Mouse (Mus musculus): Measurements from ENCODE around the gene Rps15. TPM values are rescaled to one million over a fixed set of nuclear protein-coding genes. Genes with fewer than 3 reads are reported as not detected.

Rps15 gene
- total and polyA plus RNA-seq, 2 experiments from 2014 or later = 499 to 1,030 TPM

DNA sequence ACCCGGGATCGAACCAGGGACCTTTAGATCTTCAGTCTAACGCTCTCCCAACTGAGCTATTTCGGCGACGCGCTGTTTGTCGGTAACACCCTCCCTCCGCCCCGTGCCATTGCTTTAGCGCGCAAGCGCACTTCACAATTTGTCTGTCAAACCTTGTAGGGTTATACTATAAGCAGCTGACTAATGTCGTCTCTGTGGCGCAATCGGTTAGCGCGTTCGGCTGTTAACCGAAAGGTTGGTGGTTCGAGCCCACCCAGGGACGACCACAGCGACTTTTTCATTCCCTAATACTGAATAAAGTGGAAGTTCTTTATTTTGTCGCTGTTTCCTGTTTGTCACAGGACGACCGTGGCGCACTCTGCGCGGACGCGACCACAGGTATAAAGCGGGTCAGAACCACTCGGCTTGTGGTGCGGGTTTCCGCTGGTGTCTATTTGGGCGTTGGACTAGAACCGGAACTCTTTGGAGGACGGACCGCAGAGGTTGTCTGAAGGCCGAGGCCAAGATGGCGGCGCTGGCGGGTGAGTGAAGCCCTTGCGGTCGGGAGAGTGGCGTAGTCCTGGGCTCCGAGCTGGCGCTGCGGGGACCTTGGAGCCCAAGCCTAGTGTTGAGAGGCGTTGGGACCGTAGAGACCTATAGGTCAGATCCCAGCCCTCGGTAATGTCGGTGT is 43.1 kb upstream of the Rps15 start, which contains the start of gene Ndufs7:
Gene Ndufs7, plus strand, starts transcription at position 151 of the 670 bp plus-strand sequence.
- H3K4me3 ChIP-seq (ENCODE audit: low read depth, low read length) = peak within 1 kb of the TSS; percentile 72
- no peaks in the 10 kb centered on the region for H3K9me3 ChIP-seq (replicated peaks; ENCODE audit: control insufficient read depth, low read length)
- peak within 1 kb of the TSS; percentile 92 for H3K27ac ChIP-seq (ENCODE audit: low read depth)
- DNase-seq (ENCODE audit: low spot score) (peak; percentile 92), ATAC-seq (ENCODE audit: insufficient read depth, low read depth) (peak; percentile 90)
- H3K27me3 ChIP-seq (ENCODE audit: control insufficient read depth, insufficient read depth, low read length) = no peaks in the 10 kb centered on the region
- H3K36me3 ChIP-seq (replicated peaks; ENCODE audit: control insufficient read depth, insufficient read depth, low read length) = peaks cover 20% of the 10 kb centered on the region
- H3K4me1 ChIP-seq (ENCODE audit: control insufficient read depth, insufficient read depth) = peaks cover 7% of the 10 kb centered on the region; the same call in 1 of the 2 replicates
- under 1% methylated on average over 53 of the region's 53 CpGs for WGBS
- H3K9ac ChIP-seq (replicated peaks; ENCODE audit: low read depth, low read length) = peak within 1 kb of the TSS; percentile 90
- H3K4me2 ChIP-seq (ENCODE audit: low read depth, low read length) = peak within 1 kb of the TSS; percentile 79
- TF ChIP-seq EP300 (IDR thresholded peaks at IDR 0.05; ENCODE audit: low read depth) (peak; percentile 92; the same call in 1 of the 2 replicates), CTCF (IDR thresholded peaks at IDR 0.05; ENCODE audit: low read depth) (no peak; the same call in 1 of the 2 replicates)

DNA sequence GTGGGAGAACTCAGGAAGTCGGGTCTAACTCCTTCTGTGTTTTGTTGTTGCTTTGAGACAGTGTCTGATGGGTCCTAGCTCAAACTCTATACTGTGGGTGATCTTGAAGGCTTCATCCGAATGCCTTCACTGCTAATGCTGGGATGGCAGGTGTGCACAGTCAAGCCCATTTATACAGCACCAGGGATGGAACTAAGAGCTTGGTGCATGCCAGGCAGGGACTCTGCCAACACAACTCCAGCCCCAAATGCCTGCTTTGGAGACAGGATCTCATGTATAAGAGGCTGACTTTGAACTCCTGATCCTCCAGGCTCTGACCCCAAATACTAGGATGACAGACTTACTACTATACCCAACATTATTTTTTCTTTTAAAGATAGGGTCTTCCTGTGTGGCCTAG is 42.2 kb upstream of the Rps15 start:
- WGBS = 24% methylated on average over 2 of the region's 2 CpGs
- peaks cover 7% of the 10 kb centered on the region; the same call in 1 of the 2 replicates for H3K4me1 ChIP-seq (ENCODE audit: control insufficient read depth, insufficient read depth)
- peaks cover 24% of the 10 kb centered on the region for H3K36me3 ChIP-seq (replicated peaks; ENCODE audit: control insufficient read depth, insufficient read depth, low read length)
- H3K27me3 ChIP-seq (ENCODE audit: control insufficient read depth, insufficient read depth, low read length) = no peaks in the 10 kb centered on the region
- H3K4me2 ChIP-seq (ENCODE audit: low read depth, low read length) = peak overlapping the region; percentile 79
- peak overlapping the region; percentile 92 for H3K27ac ChIP-seq (ENCODE audit: low read depth)
- DNase-seq (ENCODE audit: low spot score) (no peak), ATAC-seq (ENCODE audit: insufficient read depth, low read depth) (no peak)
- peak overlapping the region; percentile 90 for H3K9ac ChIP-seq (replicated peaks; ENCODE audit: low read depth, low read length)
- H3K9me3 ChIP-seq (replicated peaks; ENCODE audit: control insufficient read depth, low read length) = no peaks in the 10 kb centered on the region
- H3K4me3 ChIP-seq (ENCODE audit: low read depth, low read length) = peak overlapping the region; percentile 72
- no peak for TF ChIP-seq EP300 (IDR thresholded peaks at IDR 0.05; ENCODE audit: low read depth)
- no peak for TF ChIP-seq CTCF (IDR thresholded peaks at IDR 0.05; ENCODE audit: low read depth)

DNA sequence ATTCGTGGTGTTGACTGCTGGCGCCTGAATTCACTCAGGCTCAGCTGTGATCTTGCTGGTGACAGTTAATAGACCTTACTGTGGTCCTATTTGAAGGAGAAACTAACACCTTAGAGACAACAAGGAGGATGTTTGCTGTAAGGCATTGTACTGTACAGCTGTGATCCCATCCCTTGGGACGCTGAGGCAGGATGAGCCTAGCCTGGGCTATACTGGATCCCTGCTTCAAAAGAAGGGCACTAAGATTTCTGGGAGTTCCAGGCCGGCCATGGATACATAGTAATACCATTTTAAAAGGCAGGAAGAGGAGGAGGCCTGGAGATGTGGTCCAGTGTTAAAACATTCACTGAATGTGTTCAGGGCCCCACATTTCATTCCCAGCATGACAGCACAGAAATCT is 41.7 kb upstream of the Rps15 start:
- DNase-seq (ENCODE audit: low spot score) = no peak
- ATAC-seq (ENCODE audit: insufficient read depth, low read depth) = no peak
- peaks cover 7% of the 10 kb centered on the region; the same call in 1 of the 2 replicates for H3K4me1 ChIP-seq (ENCODE audit: control insufficient read depth, insufficient read depth)
- H3K9me3 ChIP-seq (replicated peaks; ENCODE audit: control insufficient read depth, low read length) = no peaks in the 10 kb centered on the region
- no peak for TF ChIP-seq EP300 (IDR thresholded peaks at IDR 0.05; ENCODE audit: low read depth)
- no peak for TF ChIP-seq CTCF (IDR thresholded peaks at IDR 0.05; ENCODE audit: low read depth)
- H3K36me3 ChIP-seq (replicated peaks; ENCODE audit: control insufficient read depth, insufficient read depth, low read length) = peaks cover 29% of the 10 kb centered on the region
- H3K9ac ChIP-seq (replicated peaks; ENCODE audit: low read depth, low read length) = no peak overlapping the region
- 80% methylated on average over 4 of the region's 4 CpGs for WGBS
- H3K4me2 ChIP-seq (ENCODE audit: low read depth, low read length) = peak overlapping the region; percentile 79
- H3K27me3 ChIP-seq (ENCODE audit: control insufficient read depth, insufficient read depth, low read length) = no peaks in the 10 kb centered on the region
- peak overlapping the region; percentile 72; the same call in 1 of the 2 replicates for H3K4me3 ChIP-seq (ENCODE audit: low read depth, low read length)
- 0 out of 2 replicates have a peak overlapping the region, but pooled peaks have one; percentile 92 for H3K27ac ChIP-seq (ENCODE audit: low read depth)

DNA sequence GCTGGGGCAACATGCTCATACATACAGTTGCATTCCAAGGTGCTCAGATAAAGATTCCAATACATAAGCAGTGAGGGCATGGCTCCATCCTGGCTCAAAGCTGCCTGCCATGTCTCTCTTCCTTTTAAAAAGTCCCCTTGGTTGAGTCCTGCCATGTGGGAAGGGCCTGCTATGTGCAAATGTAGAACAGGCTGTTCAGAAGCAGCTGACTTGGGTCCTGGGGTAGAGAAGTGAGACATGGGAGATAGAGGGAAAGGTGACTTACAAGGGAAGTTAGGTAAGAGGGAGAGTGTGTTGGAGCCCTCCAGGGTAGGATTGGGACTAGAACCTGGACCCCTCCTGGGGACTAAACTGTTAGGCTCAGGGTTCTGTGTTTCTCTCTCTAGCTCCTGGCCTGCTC is 40.2 kb upstream of the Rps15 start:
- peak overlapping the region; percentile 43; the same call in 1 of the 2 replicates for H3K27ac ChIP-seq (ENCODE audit: low read depth)
- H3K4me3 ChIP-seq (ENCODE audit: low read depth, low read length) = no peak overlapping the region
- peaks cover 44% of the 10 kb centered on the region for H3K36me3 ChIP-seq (replicated peaks; ENCODE audit: control insufficient read depth, insufficient read depth, low read length)
- no peaks in the 10 kb centered on the region for H3K9me3 ChIP-seq (replicated peaks; ENCODE audit: control insufficient read depth, low read length)
- DNase-seq (ENCODE audit: low spot score) (no peak), ATAC-seq (ENCODE audit: insufficient read depth, low read depth) (no peak)
- no peaks in the 10 kb centered on the region for H3K27me3 ChIP-seq (ENCODE audit: control insufficient read depth, insufficient read depth, low read length)
- H3K4me1 ChIP-seq (ENCODE audit: control insufficient read depth, insufficient read depth) = peaks cover 7% of the 10 kb centered on the region; the same call in 1 of the 2 replicates
- no peak overlapping the region for H3K9ac ChIP-seq (replicated peaks; ENCODE audit: low read depth, low read length)
- no peak overlapping the region for H3K4me2 ChIP-seq (ENCODE audit: low read depth, low read length)
- TF ChIP-seq EP300 (IDR thresholded peaks at IDR 0.05; ENCODE audit: low read depth) (no peak), CTCF (IDR thresholded peaks at IDR 0.05; ENCODE audit: low read depth) (no peak)

DNA sequence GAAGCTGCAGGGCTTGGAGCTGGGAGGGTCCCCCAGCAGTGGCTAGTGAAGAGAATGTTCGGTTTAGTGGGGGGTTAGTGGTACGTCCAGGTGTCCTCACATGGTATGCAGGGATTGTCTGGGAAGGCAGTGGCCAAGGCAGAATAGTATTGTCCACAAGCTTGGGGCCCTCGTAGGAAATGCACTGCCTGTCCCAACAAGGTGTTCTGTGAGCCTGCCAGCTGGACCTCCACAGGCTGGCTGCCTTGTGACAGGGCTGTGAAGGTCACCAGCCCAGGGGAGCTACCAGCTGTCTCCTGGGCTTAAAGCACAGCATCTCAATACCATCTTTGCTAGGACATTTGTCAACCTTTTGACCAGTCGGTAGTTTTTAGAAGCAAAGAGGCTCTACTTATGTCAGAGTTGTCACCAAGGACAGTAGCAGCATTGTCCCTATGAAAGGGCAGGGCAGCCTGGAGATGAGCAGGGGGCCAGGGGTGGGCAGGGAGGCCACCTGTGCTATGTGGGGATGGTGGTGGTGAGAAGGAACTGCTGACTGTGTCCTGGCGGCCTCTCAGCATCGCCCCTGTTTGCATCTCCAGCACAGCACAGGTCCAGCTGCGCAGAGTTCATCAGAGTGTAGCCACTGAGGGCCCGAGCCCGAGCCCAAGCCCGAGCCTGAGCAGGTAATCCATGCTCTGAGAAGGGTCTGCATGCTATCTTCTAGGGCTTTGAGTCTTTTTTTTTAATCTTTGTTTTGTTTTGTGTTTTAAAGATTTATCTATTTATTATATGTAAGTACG is 39.6 kb upstream of the Rps15 start:
- ATAC-seq (ENCODE audit: insufficient read depth, low read depth) (no peak), DNase-seq (ENCODE audit: low spot score) (no peak)
- H3K4me2 ChIP-seq (ENCODE audit: low read depth, low read length) = no peak overlapping the region
- WGBS = 84% methylated on average over 11 of the region's 11 CpGs
- H3K27me3 ChIP-seq (ENCODE audit: control insufficient read depth, insufficient read depth, low read length) = no peaks in the 10 kb centered on the region
- TF ChIP-seq CTCF (IDR thresholded peaks at IDR 0.05; ENCODE audit: low read depth) = no peak
- no peak for TF ChIP-seq EP300 (IDR thresholded peaks at IDR 0.05; ENCODE audit: low read depth)
- H3K9me3 ChIP-seq (replicated peaks; ENCODE audit: control insufficient read depth, low read length) = no peaks in the 10 kb centered on the region
- peak overlapping the region; percentile 43 for H3K27ac ChIP-seq (ENCODE audit: low read depth)
- no peak overlapping the region for H3K4me3 ChIP-seq (ENCODE audit: low read depth, low read length)
- peaks cover 49% of the 10 kb centered on the region for H3K36me3 ChIP-seq (replicated peaks; ENCODE audit: control insufficient read depth, insufficient read depth, low read length)
- peaks cover 7% of the 10 kb centered on the region; the same call in 1 of the 2 replicates for H3K4me1 ChIP-seq (ENCODE audit: control insufficient read depth, insufficient read depth)
- no peak overlapping the region for H3K9ac ChIP-seq (replicated peaks; ENCODE audit: low read depth, low read length)

Measured in heart, postnatal 0 days (tissue).